ENCODE assay signal across 9 mouse cellular contexts in the genomic region with DNA sequence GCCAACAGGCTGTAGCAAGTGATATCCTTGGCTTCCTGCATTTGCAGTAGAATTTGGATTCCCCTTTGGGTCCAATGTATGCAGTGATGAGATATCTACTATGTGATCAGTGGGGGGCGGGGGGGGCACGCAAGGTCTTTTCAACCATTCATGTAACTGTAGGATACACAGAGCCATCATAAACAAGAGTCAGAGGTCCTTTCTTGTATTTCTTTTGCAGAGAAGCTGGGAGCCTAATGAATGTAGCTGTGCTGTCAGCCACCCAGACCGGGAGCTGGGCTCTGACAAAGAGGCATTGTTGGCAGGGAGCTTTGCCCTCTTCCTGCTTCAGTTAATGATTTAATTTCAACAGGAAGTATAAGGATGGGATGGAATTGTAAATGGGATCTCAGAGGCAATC. TPM values are rescaled to one million over a fixed set of nuclear protein-coding genes. Genes with fewer than 3 reads are reported as not detected.
DNase-seq lines count a peak whose midpoint lies in the region; ATAC-seq lines count a peak whose summit lies in the region.
"Had no signal": no experiment of that assay in that cellular context is flagged by ENCODE, and none has a peak within 500 bp of the region (broad histone marks: within the 10 kb centered on the region; RNA-seq: fewer than 3 reads in every experiment).

No protein-coding gene starts in this region.

- H3K36me3 ChIP-seq in hindbrain, embryonic 15.5 days = no peaks in the 10 kb centered on the region
- H3K36me3 ChIP-seq in midbrain, embryonic 13.5 days = 0 out of 2 replicates have a peak, but pooled peaks cover under 1% of the 10 kb centered on the region
- H3K36me3 ChIP-seq in heart, embryonic 10.5 days = no peaks in the 10 kb centered on the region

- no peak overlapping the region for H3K4me3 ChIP-seq in hindbrain, embryonic 15.5 days
- H3K4me3 ChIP-seq in midbrain, embryonic 13.5 days (replicated peaks) = no peak overlapping the region
- no peak overlapping the region for H3K4me3 ChIP-seq in heart, embryonic 10.5 days

- peak; percentile 72 for DNase-seq in Muller cell, postnatal 12 days (ENCODE audit: inconsistent ontology term)
- DNase-seq in embryo, embryonic 11 days = peak; percentile 42
- DNase-seq in spleen, adult 18-20 months = no peak
- no peak for DNase-seq in heart, embryonic 10.5 days (ENCODE audit: low spot score)
- DNase-seq in MN1 (ENCODE audit: low spot score) = no peak
- no peak for DNase-seq in cerebellum, adult 9-11 months
- DNase-seq: heart, postnatal 4 days had no signal

- no peaks in the 10 kb centered on the region for H3K27me3 ChIP-seq in hindbrain, embryonic 15.5 days
- no peaks in the 10 kb centered on the region for H3K27me3 ChIP-seq in midbrain, embryonic 13.5 days
- no peaks in the 10 kb centered on the region for H3K27me3 ChIP-seq in heart, embryonic 10.5 days (ENCODE audit: insufficient read depth, poor library complexity, severe bottlenecking)

- ATAC-seq in hindbrain, embryonic 15.5 days (ENCODE audit: low FRiP score, low read depth) = no peak
- peak; percentile 41 for ATAC-seq in midbrain, embryonic 13.5 days

- WGBS in hindbrain, embryonic 15.5 days = 9% methylated on average over 3 of the region's 3 CpGs
- WGBS in midbrain, embryonic 13.5 days = 36% methylated on average over 3 of the region's 3 CpGs
- WGBS in heart, embryonic 10.5 days = 55% methylated on average over 3 of the region's 3 CpGs

- no peaks in the 10 kb centered on the region for H3K9me3 ChIP-seq in hindbrain, embryonic 15.5 days
- H3K9me3 ChIP-seq in midbrain, embryonic 13.5 days = no peaks in the 10 kb centered on the region
- no peaks in the 10 kb centered on the region for H3K9me3 ChIP-seq in heart, embryonic 10.5 days

- H3K4me2 ChIP-seq in hindbrain, embryonic 15.5 days = no peak overlapping the region
- no peak overlapping the region for H3K4me2 ChIP-seq in midbrain, embryonic 13.5 days (replicated peaks)

- no peak overlapping the region for H3K9ac ChIP-seq in hindbrain, embryonic 15.5 days
- H3K9ac ChIP-seq in midbrain, embryonic 13.5 days (replicated peaks) = no peak overlapping the region

- peaks cover 20% of the 10 kb centered on the region for H3K4me1 ChIP-seq in hindbrain, embryonic 15.5 days (replicated peaks)
- H3K4me1 ChIP-seq in midbrain, embryonic 13.5 days (replicated peaks) = peaks cover 20% of the 10 kb centered on the region
- 0 out of 2 replicates have a peak, but pooled peaks cover 4% of the 10 kb centered on the region for H3K4me1 ChIP-seq in heart, embryonic 10.5 days

- H3K27ac ChIP-seq in hindbrain, embryonic 15.5 days (replicated peaks) = peak overlapping the region; percentile 34; the same call in 1 of the 2 replicates
- H3K27ac ChIP-seq in midbrain, embryonic 13.5 days = peak overlapping the region; percentile 57
- no peak overlapping the region for H3K27ac ChIP-seq in heart, embryonic 10.5 days

RNA-seq across cellular contexts. Expression of gene Dhx36, which starts 52.7 kb away (rescaled TPM):
- 38.8 and 39.1 TPM in 2 replicates for polyA plus RNA-seq in hindbrain, embryonic 15.5 days (2015; fragmentation: Nextera tagmentation; extraction: Ambion mirVana)
- polyA plus RNA-seq in midbrain, embryonic 13.5 days (2015; fragmentation: Nextera tagmentation; extraction: Ambion mirVana) = 50.2 and 50.8 TPM in 2 replicates
- polyA plus RNA-seq in heart, embryonic 10.5 days (2016; fragmentation: Nextera tagmentation; extraction: Ambion mirVana) = 20.0 and 27.6 TPM in 2 replicates

Comparison
In these comparisons a context has a peak if more than half of its experiments do, and no peak if none do; other contexts are left out.
1. DNase-seq: peak in Muller cell, postnatal 12 days (single experiment) and embryo, embryonic 11 days (single experiment); none in spleen, adult 18-20 months (0 of 2), heart, embryonic 10.5 days (single experiment), MN1 (single experiment) and cerebellum, adult 9-11 months (single experiment).